Mouse (Mus musculus) heart, postnatal 14 days (tissue): ENCODE measurements around the gene Pacs1. TPM values are rescaled to one million over a fixed set of nuclear protein-coding genes. Genes with fewer than 3 reads are reported as not detected.
A peak's percentile ranks its signal among the peaks of the same experiment; 100 is the strongest.
"Not testable (repeated sequence)": the region's sequence is repeated elsewhere in the genome, so short reads cannot be mapped to it uniquely, and the experiment has no call there.

Source experiments
- DNase-seq, 2 experiments: peaks; one replicate each; pipeline ENCODE4 v3.0.0; 2021 to 2022
- intact Hi-C: fragments of 180-260 bp; cut with DNase I; formaldehyde crosslinking; loops from one replicate; pipeline ENCODE4 v1.15.1; 2025
- total RNA-seq, 2 experiments: library from RNA; stranded (reverse); gene quantifications; 2 replicates each; pipeline ENCODE4 v1.2.3; 2021

Pacs1 gene
- total RNA-seq, 2 experiments from 2014 or later, result 21.5 to 22.1 TPM

GRCm38 (mm10) chr19:5170430-5170829 is 102.5 kb downstream of the Pacs1 start:
- intact Hi-C loops, result no loop called here
- DNase-seq, result no peak

- intact Hi-C loops, result no loop called here
- no peak for DNase-seq
These were observed 105.4 kb downstream of the Pacs1 start for GRCm38 (mm10) chr19:5167477-5167876.

GRCm38 (mm10) chr19:5164380-5164779 is 108.5 kb downstream of the Pacs1 start:
- intact Hi-C loops, result no loop called here

GRCm38 (mm10) chr19:5161913-5162312 is 111.0 kb downstream of the Pacs1 start:
- intact Hi-C loops, result no loop called here

More at GRCm38 (mm10) chr19:5164380-5164779, 108.5 kb downstream of the Pacs1 start:
- peak; percentile 9 to 42 for DNase-seq

GRCm38 (mm10) chr19:5152261-5152660 is 120.7 kb downstream of the Pacs1 start:
- intact Hi-C loops, result no loop called here
- no peak for DNase-seq

More at GRCm38 (mm10) chr19:5161913-5162312, 111.0 kb downstream of the Pacs1 start:
- DNase-seq, result no peak

- DNase-seq, result no peak
- intact Hi-C loops, result no loop called here
These were observed 121.2 kb downstream of the Pacs1 start for GRCm38 (mm10) chr19:5151741-5152140.

GRCm38 (mm10) chr19:5151331-5151730 is 121.6 kb downstream of the Pacs1 start:
- intact Hi-C loops, result no loop called here
- DNase-seq, result peak; percentile 48 to 58

- no peak for DNase-seq
- intact Hi-C loops, result no loop called here
These were observed 122.6 kb downstream of the Pacs1 start for GRCm38 (mm10) chr19:5150358-5150757.

GRCm38 (mm10) chr19:5149041-5149440 is 123.9 kb downstream of the Pacs1 start:
- DNase-seq, intact Hi-C loops: not testable (repeated sequence)

GRCm38 (mm10) chr19:5139640-5140039 is 133.3 kb downstream of the Pacs1 start:
- peak; percentile 30 to 70 for DNase-seq
- intact Hi-C loops, result loop anchor here (2.0 kb wide), 2 partner anchors 21 to 45 kb away; partner anchors contain the start of gene Klc2

GRCm38 (mm10) chr19:5131237-5131636 is 141.7 kb downstream of the Pacs1 start:
- no peak for DNase-seq
- intact Hi-C loops, result no loop called here

- DNase-seq, result no peak
- intact Hi-C loops, result no loop called here
These were observed 143.1 kb downstream of the Pacs1 start for GRCm38 (mm10) chr19:5129770-5130169.

- intact Hi-C loops, result no loop called here
- DNase-seq, result no peak
These were observed 148.8 kb downstream of the Pacs1 start for GRCm38 (mm10) chr19:5124055-5124614.

- no peak for DNase-seq
- intact Hi-C loops, result no loop called here
These were observed 149.7 kb downstream of the Pacs1 start for GRCm38 (mm10) chr19:5123241-5123640.

GRCm38 (mm10) chr19:5122492-5122891 is 150.4 kb downstream of the Pacs1 start:
- intact Hi-C loops, result no loop called here

GRCm38 (mm10) chr19:5118384-5118698 is 154.6 kb downstream of the Pacs1 start, which contains the start of gene Klc2:
Klc2 (minus strand) TSS chr19:5118560.
- DNase-seq, result no peak
- intact Hi-C loops, result loop anchor here (2.0 kb wide), 1 partner anchor 20 kb away; no protein-coding TSS in a partner anchor

More at GRCm38 (mm10) chr19:5122492-5122891, 150.4 kb downstream of the Pacs1 start:
- DNase-seq, result no peak

- intact Hi-C loops, result loop anchor here (2.0 kb wide), 1 partner anchor 21 kb away; no protein-coding TSS in a partner anchor
These were observed 155.2 kb downstream of the Pacs1 start for GRCm38 (mm10) chr19:5117494-5118383.

GRCm38 (mm10) chr19:5113783-5114182 is 159.1 kb downstream of the Pacs1 start:
- DNase-seq, result no peak
- intact Hi-C loops, result no loop called here

More at GRCm38 (mm10) chr19:5117494-5118383, 155.2 kb downstream of the Pacs1 start:
- peak; percentile 90 to 94 for DNase-seq

- no peak for DNase-seq
- intact Hi-C loops, result no loop called here
These were observed 163.1 kb downstream of the Pacs1 start for GRCm38 (mm10) chr19:5109659-5110453.

- intact Hi-C loops, result no loop called here
- no peak for DNase-seq
These were observed 164.2 kb downstream of the Pacs1 start for GRCm38 (mm10) chr19:5108702-5109101.

GRCm38 (mm10) chr19:5108271-5108575 is 164.7 kb downstream of the Pacs1 start:
- peak in 1 of 2 experiments; percentile 52 for DNase-seq
- intact Hi-C loops, result no loop called here
